Mouse (Mus musculus): Measurements from ENCODE around the gene S100a7a. TPM values are rescaled to one million over a fixed set of nuclear protein-coding genes. Genes with fewer than 3 reads are reported as not detected.

The S100a7a gene
- polyA plus RNA-seq (2015; fragmentation: Nextera tagmentation; extraction: Ambion mirVana): 0.12 and 0.36 TPM in 2 replicates

GRCm38 (mm10) chr3:90653717-90654116 lies at the start of gene S100a7a:
S100a7a (plus strand) TSS chr3:90654017.
- Histone ChIP-seq H3K27me3 (ENCODE audit: insufficient read depth, low read length) (no peaks in the 10 kb centered on the region), H3K27ac (ENCODE audit: low read length) (no peak within 1 kb of the TSS), H3K9ac (replicated peaks; ENCODE audit: low read length) (no peak within 1 kb of the TSS), H3K4me1 (ENCODE audit: insufficient read depth, low read length) (no peaks in the 10 kb centered on the region), H3K4me3 (ENCODE audit: low read length) (no peak within 1 kb of the TSS), H3K4me2 (replicated peaks; ENCODE audit: low read depth, low read length) (no peak within 1 kb of the TSS), H3K36me3 (ENCODE audit: insufficient read depth, low read length) (no peaks in the 10 kb centered on the region), H3K9me3 (ENCODE audit: low read length) (no peaks in the 10 kb centered on the region)
- no peak for ATAC-seq (ENCODE audit: low FRiP score, low TSS enrichment)

GRCm38 (mm10) chr3:90604416-90604815 lies 49.4 kb upstream of the S100a7a start:
- peak; percentile 81 for ATAC-seq (ENCODE audit: low FRiP score, low TSS enrichment)
- no peak overlapping the region for H3K4me3 ChIP-seq (ENCODE audit: low read length)
- H3K9ac ChIP-seq (replicated peaks; ENCODE audit: low read length): no peak overlapping the region
- no peaks in the 10 kb centered on the region for H3K9me3 ChIP-seq (ENCODE audit: low read length)
- no peak overlapping the region for H3K4me2 ChIP-seq (replicated peaks; ENCODE audit: low read depth, low read length)
- H3K4me1 ChIP-seq (ENCODE audit: insufficient read depth, low read length): peaks cover 18% of the 10 kb centered on the region
- 50% methylated on average over 4 of the region's 4 CpGs for WGBS
- peak overlapping the region; percentile 80 for H3K27ac ChIP-seq (ENCODE audit: low read length)
- no peaks in the 10 kb centered on the region for H3K27me3 ChIP-seq (ENCODE audit: insufficient read depth, low read length)
- H3K36me3 ChIP-seq (ENCODE audit: insufficient read depth, low read length): no peaks in the 10 kb centered on the region

DNA sequence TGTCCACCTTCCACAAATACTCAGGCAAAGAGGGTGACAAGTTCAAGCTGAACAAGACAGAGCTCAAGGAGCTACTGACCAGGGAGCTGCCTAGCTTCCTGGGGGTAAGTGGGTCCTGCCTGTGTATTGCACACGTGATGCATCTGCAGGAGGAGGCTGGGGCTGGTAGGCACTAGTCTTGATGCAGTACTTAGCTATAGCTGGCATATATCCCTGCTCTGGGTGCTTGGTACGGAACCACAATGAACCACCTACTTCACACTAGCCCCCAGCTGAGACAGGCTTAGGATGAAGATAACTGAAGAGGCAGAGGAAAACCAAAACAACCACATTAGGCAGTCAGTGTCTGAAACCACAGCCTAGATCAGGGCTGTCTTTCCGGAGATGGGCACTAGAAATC lies 48.8 kb upstream of the S100a7a start:
- H3K4me3 ChIP-seq (ENCODE audit: low read length): no peak overlapping the region
- no peak for ATAC-seq (ENCODE audit: low FRiP score, low TSS enrichment)

DNA sequence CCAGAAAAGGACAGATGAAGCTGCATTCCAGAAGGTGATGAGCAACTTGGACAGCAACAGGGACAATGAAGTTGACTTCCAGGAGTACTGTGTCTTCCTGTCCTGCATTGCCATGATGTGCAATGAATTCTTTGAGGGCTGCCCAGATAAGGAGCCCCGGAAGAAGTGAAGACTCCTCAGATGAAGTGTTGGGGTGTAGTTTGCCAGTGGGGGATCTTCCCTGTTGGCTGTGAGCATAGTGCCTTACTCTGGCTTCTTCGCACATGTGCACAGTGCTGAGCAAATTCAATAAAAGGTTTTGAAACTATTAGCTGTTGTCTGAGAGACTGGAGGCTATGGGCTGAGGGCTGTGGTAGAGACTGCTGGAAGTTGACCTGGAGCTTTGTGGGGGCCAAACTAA lies 48.1 kb upstream of the S100a7a start:
- no peak for ATAC-seq (ENCODE audit: low FRiP score, low TSS enrichment)

More for the DNA sequence above, 48.8 kb upstream of the S100a7a start:
- H3K36me3 ChIP-seq (ENCODE audit: insufficient read depth, low read length): no peaks in the 10 kb centered on the region
- H3K27me3 ChIP-seq (ENCODE audit: insufficient read depth, low read length): no peaks in the 10 kb centered on the region
- no peaks in the 10 kb centered on the region for H3K9me3 ChIP-seq (ENCODE audit: low read length)
- WGBS: 78% methylated on average over 3 of the region's 3 CpGs
- peaks cover 18% of the 10 kb centered on the region for H3K4me1 ChIP-seq (ENCODE audit: insufficient read depth, low read length)
- no peak overlapping the region for H3K4me2 ChIP-seq (replicated peaks; ENCODE audit: low read depth, low read length)
- no peak overlapping the region for H3K9ac ChIP-seq (replicated peaks; ENCODE audit: low read length)
- H3K27ac ChIP-seq (ENCODE audit: low read length): peak overlapping the region; percentile 80

DNA sequence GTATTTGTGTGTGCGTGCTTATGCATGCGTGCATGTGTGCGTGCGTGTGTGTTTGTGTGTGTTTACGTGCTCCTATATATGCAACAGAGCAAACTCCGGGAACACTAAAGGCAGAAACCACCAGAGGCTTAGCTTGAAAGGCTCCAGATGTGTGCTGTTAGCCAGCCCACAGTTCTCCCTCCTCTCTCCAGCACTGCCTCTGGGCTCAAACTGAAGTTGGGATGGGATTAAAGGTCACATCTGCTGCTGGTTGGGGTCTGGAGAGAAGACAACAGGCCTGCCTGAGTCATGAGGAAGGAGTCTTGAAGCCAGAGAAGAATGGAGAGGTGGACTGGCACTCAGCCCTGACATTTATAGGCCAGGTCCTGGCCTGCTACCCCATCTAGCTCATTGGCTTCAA lies 47.6 kb upstream of the S100a7a start:
- Histone ChIP-seq H3K4me3 (ENCODE audit: low read length) (no peak overlapping the region), H3K27me3 (ENCODE audit: insufficient read depth, low read length) (no peaks in the 10 kb centered on the region), H3K4me2 (replicated peaks; ENCODE audit: low read depth, low read length) (no peak overlapping the region), H3K4me1 (ENCODE audit: insufficient read depth, low read length) (peaks cover 18% of the 10 kb centered on the region), H3K9ac (replicated peaks; ENCODE audit: low read length) (no peak overlapping the region), H3K9me3 (ENCODE audit: low read length) (no peaks in the 10 kb centered on the region), H3K36me3 (ENCODE audit: insufficient read depth, low read length) (no peaks in the 10 kb centered on the region), H3K27ac (ENCODE audit: low read length) (no peak overlapping the region; the same call in 1 of the 2 replicates)
- 72% methylated on average over 6 of the region's 6 CpGs for WGBS
- ATAC-seq (ENCODE audit: low FRiP score, low TSS enrichment): peak; percentile 47; the same call in 1 of the 2 replicates

More for the DNA sequence above, 48.1 kb upstream of the S100a7a start:
- no peak overlapping the region for H3K9ac ChIP-seq (replicated peaks; ENCODE audit: low read length)
- H3K9me3 ChIP-seq (ENCODE audit: low read length): no peaks in the 10 kb centered on the region
- peak overlapping the region; percentile 44; the same call in 1 of the 2 replicates for H3K27ac ChIP-seq (ENCODE audit: low read length)
- H3K36me3 ChIP-seq (ENCODE audit: insufficient read depth, low read length): no peaks in the 10 kb centered on the region
- H3K4me2 ChIP-seq (replicated peaks; ENCODE audit: low read depth, low read length): no peak overlapping the region
- H3K4me3 ChIP-seq (ENCODE audit: low read length): no peak overlapping the region
- no peaks in the 10 kb centered on the region for H3K27me3 ChIP-seq (ENCODE audit: insufficient read depth, low read length)
- 79% methylated on average over 2 of the region's 2 CpGs for WGBS
- H3K4me1 ChIP-seq (ENCODE audit: insufficient read depth, low read length): peaks cover 18% of the 10 kb centered on the region

DNA sequence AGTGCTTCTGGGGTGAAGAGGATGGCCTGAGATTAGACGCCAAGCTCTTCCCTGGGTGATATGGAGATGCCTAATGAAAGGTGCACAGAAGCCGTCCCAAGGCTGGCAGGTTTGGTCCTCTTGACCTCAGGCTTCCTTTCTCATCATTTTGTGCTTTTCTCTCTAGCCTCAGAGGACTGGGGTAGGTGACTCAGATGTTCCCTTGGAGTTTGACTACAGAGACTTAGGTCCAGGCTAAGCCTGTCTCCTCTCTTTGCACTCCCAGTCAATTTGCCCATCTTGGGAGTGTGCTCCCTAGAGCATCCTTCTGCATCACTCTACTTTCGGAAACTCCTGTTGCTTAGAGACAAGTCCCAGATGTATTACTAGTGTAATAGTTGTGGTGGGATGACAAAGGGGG lies 46.5 kb upstream of the S100a7a start:
- H3K4me3 ChIP-seq (ENCODE audit: low read length): no peak overlapping the region
- H3K4me1 ChIP-seq (ENCODE audit: insufficient read depth, low read length): peaks cover 20% of the 10 kb centered on the region
- no peak overlapping the region for H3K27ac ChIP-seq (ENCODE audit: low read length)
- no peaks in the 10 kb centered on the region for H3K9me3 ChIP-seq (ENCODE audit: low read length)
- WGBS: 83% methylated on average over 3 of the region's 3 CpGs
- no peaks in the 10 kb centered on the region for H3K36me3 ChIP-seq (ENCODE audit: insufficient read depth, low read length)
- no peaks in the 10 kb centered on the region for H3K27me3 ChIP-seq (ENCODE audit: insufficient read depth, low read length)
- no peak overlapping the region for H3K4me2 ChIP-seq (replicated peaks; ENCODE audit: low read depth, low read length)
- ATAC-seq (ENCODE audit: low FRiP score, low TSS enrichment): no peak
- no peak overlapping the region for H3K9ac ChIP-seq (replicated peaks; ENCODE audit: low read length)

DNA sequence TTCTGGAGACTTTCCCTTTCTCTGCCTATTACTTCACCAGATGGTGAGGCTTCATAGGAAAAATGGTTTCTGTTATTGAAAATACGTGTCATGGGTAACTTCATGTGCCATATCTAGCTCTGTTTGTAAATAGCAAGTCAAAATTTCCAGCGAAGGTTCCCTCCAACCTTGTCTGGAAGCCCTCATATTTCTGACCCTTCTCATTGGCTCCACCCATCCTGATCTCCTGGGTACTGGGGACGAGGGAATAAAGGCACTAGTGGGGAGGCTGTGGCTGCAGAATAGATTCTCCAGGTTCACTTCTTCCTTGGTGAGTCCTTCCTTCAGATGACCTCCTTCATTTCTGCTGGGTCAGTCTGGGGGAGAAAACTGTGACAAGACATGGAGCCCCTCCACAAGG lies 45.6 kb upstream of the S100a7a start, which contains the start of gene S100a5:
TSS of gene S100a5 (plus strand) at position 301 of the 400 bp plus-strand sequence.
- no peak for ATAC-seq (ENCODE audit: low FRiP score, low TSS enrichment)

GRCm38 (mm10) chr3:90609102-90609501 lies 44.7 kb upstream of the S100a7a start:
- no peak overlapping the region for H3K9ac ChIP-seq (replicated peaks; ENCODE audit: low read length)
- no peaks in the 10 kb centered on the region for H3K9me3 ChIP-seq (ENCODE audit: low read length)
- H3K4me1 ChIP-seq (ENCODE audit: insufficient read depth, low read length): peaks cover 27% of the 10 kb centered on the region
- no peaks in the 10 kb centered on the region for H3K36me3 ChIP-seq (ENCODE audit: insufficient read depth, low read length)
- H3K27ac ChIP-seq (ENCODE audit: low read length): no peak overlapping the region
- no peaks in the 10 kb centered on the region for H3K27me3 ChIP-seq (ENCODE audit: insufficient read depth, low read length)
- no peak overlapping the region for H3K4me2 ChIP-seq (replicated peaks; ENCODE audit: low read depth, low read length)
- H3K4me3 ChIP-seq (ENCODE audit: low read length): no peak overlapping the region
- no peak for ATAC-seq (ENCODE audit: low FRiP score, low TSS enrichment)

More for the DNA sequence above, 45.6 kb upstream of the S100a7a start, which contains the start of gene S100a5:
- no peak within 1 kb of the TSS for H3K4me2 ChIP-seq (replicated peaks; ENCODE audit: low read depth, low read length)
- H3K9ac ChIP-seq (replicated peaks; ENCODE audit: low read length): no peak within 1 kb of the TSS
- no peaks in the 10 kb centered on the region for H3K36me3 ChIP-seq (ENCODE audit: insufficient read depth, low read length)
- WGBS: 63% methylated on average over 3 of the region's 3 CpGs
- no peaks in the 10 kb centered on the region for H3K27me3 ChIP-seq (ENCODE audit: insufficient read depth, low read length)
- H3K4me3 ChIP-seq (ENCODE audit: low read length): no peak within 1 kb of the TSS
- H3K27ac ChIP-seq (ENCODE audit: low read length): no peak within 1 kb of the TSS
- H3K9me3 ChIP-seq (ENCODE audit: low read length): no peaks in the 10 kb centered on the region
- H3K4me1 ChIP-seq (ENCODE audit: insufficient read depth, low read length): peaks cover 25% of the 10 kb centered on the region

- Histone ChIP-seq H3K9me3 (ENCODE audit: low read length) (no peaks in the 10 kb centered on the region), H3K4me3 (ENCODE audit: low read length) (no peak overlapping the region), H3K36me3 (ENCODE audit: insufficient read depth, low read length) (no peaks in the 10 kb centered on the region), H3K9ac (replicated peaks; ENCODE audit: low read length) (no peak overlapping the region), H3K4me1 (ENCODE audit: insufficient read depth, low read length) (peaks cover 13% of the 10 kb centered on the region), H3K27ac (ENCODE audit: low read length) (no peak overlapping the region), H3K27me3 (ENCODE audit: insufficient read depth, low read length) (no peaks in the 10 kb centered on the region), H3K4me2 (replicated peaks; ENCODE audit: low read depth, low read length) (no peak overlapping the region)
- 83% methylated on average over 3 of the region's 3 CpGs for WGBS
- no peak for ATAC-seq (ENCODE audit: low FRiP score, low TSS enrichment)
Measured at GRCm38 (mm10) chr3:90611494-90611893, 42.3 kb upstream of the S100a7a start.

DNA sequence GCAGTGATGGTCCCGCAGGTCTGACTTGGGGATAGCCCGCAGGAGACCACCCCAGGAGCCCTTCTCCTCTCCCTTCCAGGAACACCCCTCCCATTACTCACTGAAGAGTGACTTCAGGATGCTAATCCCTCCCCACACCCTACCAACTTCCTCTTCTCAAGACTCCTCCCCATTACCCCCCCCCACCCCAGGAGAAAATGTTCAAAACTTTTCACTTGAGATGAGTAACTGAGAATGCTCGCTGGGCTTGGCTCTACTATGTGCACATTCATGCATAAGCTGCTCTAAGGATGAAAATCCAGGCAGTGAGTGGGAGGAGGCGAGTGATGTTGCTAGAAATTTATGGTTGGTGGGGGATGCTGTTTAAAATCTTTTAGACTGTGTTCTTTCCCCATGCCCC lies 41.8 kb upstream of the S100a7a start:
- Histone ChIP-seq H3K4me3 (ENCODE audit: low read length) (no peak overlapping the region), H3K4me1 (ENCODE audit: insufficient read depth, low read length) (peaks cover 13% of the 10 kb centered on the region), H3K27ac (ENCODE audit: low read length) (no peak overlapping the region), H3K27me3 (ENCODE audit: insufficient read depth, low read length) (no peaks in the 10 kb centered on the region), H3K4me2 (replicated peaks; ENCODE audit: low read depth, low read length) (no peak overlapping the region), H3K9me3 (ENCODE audit: low read length) (no peaks in the 10 kb centered on the region), H3K9ac (replicated peaks; ENCODE audit: low read length) (no peak overlapping the region), H3K36me3 (ENCODE audit: insufficient read depth, low read length) (no peaks in the 10 kb centered on the region)
- WGBS: 53% methylated on average over 4 of the region's 4 CpGs
- no peak for ATAC-seq (ENCODE audit: low FRiP score, low TSS enrichment)
